Mouse (Mus musculus) liver, postnatal 0 days (tissue): ENCODE measurements around the gene Runx3. TPM values are rescaled to one million over a fixed set of nuclear protein-coding genes. Genes with fewer than 3 reads are reported as not detected.
"Not testable (repeated sequence)": the region's sequence is repeated elsewhere in the genome, so short reads cannot be mapped to it uniquely, and the experiment has no call there.

ENCODE experiments used
- ATAC-seq: fragments of 200-750 bp; cut with Nextera tagmentation; 2 replicates; pipeline ENCODE4 v1.8.0; 2017; ENCODE audit warnings: mild to moderate bottlenecking, moderate library complexity
- DNase-seq: peaks from one replicate; pipeline ENCODE4 v3.0.0-alpha.2; 2016
- H3K27ac ChIP-seq: fragments of 300-500 bp; sonication (generic); 2 replicates; pipeline ENCODE4 v1.5.1; 2014; ENCODE audit warnings: antibody characterized with exemption, moderate library complexity, mild to moderate bottlenecking, low read depth
- H3K27me3 ChIP-seq: fragments of 300-500 bp; sonication (generic); 2 replicates; pipeline ENCODE4 v1.6.1; 2014; ENCODE audit warnings: low read length, control low read depth, mixed read lengths; ENCODE audit not compliant: insufficient read depth
- H3K36me3 ChIP-seq: fragments of 300-500 bp; sonication (generic); replicated peaks from 2 replicates; pipeline ENCODE4 v1.6.1; 2014; ENCODE audit warnings: mild to moderate bottlenecking, control low read depth, low read length, moderate library complexity, mixed read lengths; ENCODE audit not compliant: insufficient read depth
- H3K4me1 ChIP-seq: fragments of 300-500 bp; sonication (generic); 2 replicates; pipeline ENCODE4 v1.6.1; 2014; ENCODE audit warnings: antibody characterized with exemption, mild to moderate bottlenecking, control low read depth; ENCODE audit not compliant: insufficient read depth
- H3K4me2 ChIP-seq: fragments of 300-500 bp; sonication (generic); 2 replicates; pipeline ENCODE4 v1.6.1; 2014; ENCODE audit warnings: low read depth, mild to moderate bottlenecking, low read length, moderate library complexity, mixed read lengths
- H3K4me3 ChIP-seq: fragments of 300-500 bp; sonication (generic); 2 replicates; pipeline ENCODE4 v1.5.1; 2014; ENCODE audit warnings: low read depth, low read length
- H3K9ac ChIP-seq: fragments of 300-500 bp; sonication (generic); replicated peaks from 2 replicates; pipeline ENCODE4 v1.6.1; 2014; ENCODE audit warnings: mild to moderate bottlenecking, moderate library complexity
- H3K9me3 ChIP-seq: fragments of 300-500 bp; sonication (generic); 2 replicates; pipeline ENCODE4 v1.6.1; 2016; ENCODE audit warnings: mild to moderate bottlenecking, control low read depth, low read length, mixed read lengths
- CTCF ChIP-seq: sonication (generic); IDR thresholded peaks from 2 replicates; pipeline ENCODE4 v1.5.1; 2016; ENCODE audit warnings: antibody characterized with exemption, low read depth
- EP300 ChIP-seq: IDR thresholded peaks from 2 replicates; pipeline ENCODE4 v1.6.1; 2016; ENCODE audit warnings: antibody characterized with exemption, low read depth, mild to moderate bottlenecking
- WGBS: fragments of 180-500 bp; shearing (Covaris S2); extraction: QIAGEN DNeasy Blood & Tissue Kit; methylation state at CpG from one replicate; pipeline ENCODE4 v1.1.7; 2014; ENCODE audit not compliant: insufficient replicate concordance; 5-methylcytosine and 5-hydroxymethylcytosine counted together
- polyA plus RNA-seq: library from polyadenylated mRNA; unstranded; fragments of >200 nt; fragmentation: Nextera tagmentation; extraction: Ambion mirVana; gene quantifications from 2 replicates; pipeline ENCODE4 v1.2.1, GENCODE M21; 2015

Runx3 gene
- polyA plus RNA-seq, 1 experiment from 2014 or later = 0.39 TPM

- Histone ChIP-seq H3K4me1 (peaks cover 3% of the 10 kb centered on the region; the same call in 1 of the 2 replicates), H3K4me2 (no peak overlapping the region), H3K9ac (no peak overlapping the region), H3K9me3 (no peaks in the 10 kb centered on the region), H3K36me3 (no peaks in the 10 kb centered on the region), H3K27me3 (peaks cover 27% of the 10 kb centered on the region), H3K4me3 (no peak overlapping the region), H3K27ac (no peak overlapping the region)
- ATAC-seq (no peak), DNase-seq (no peak)
- 76% methylated on average over 4 of the region's 4 CpGs for WGBS
- TF ChIP-seq EP300 (no peak), CTCF (no peak)
Observed at GRCm38 (mm10) chr4:135169501-135169900, 49.0 kb downstream of the Runx3 start.

- no peak for TF ChIP-seq CTCF
- no peak for TF ChIP-seq EP300
- Histone ChIP-seq H3K4me1 (peaks cover 3% of the 10 kb centered on the region; the same call in 1 of the 2 replicates), H3K27me3 (peaks cover 19% of the 10 kb centered on the region), H3K4me3 (no peak overlapping the region), H3K27ac (no peak overlapping the region), H3K9me3 (no peaks in the 10 kb centered on the region), H3K36me3 (no peaks in the 10 kb centered on the region), H3K4me2 (no peak overlapping the region), H3K9ac (no peak overlapping the region)
- DNase-seq (no peak), ATAC-seq (0 out of 2 replicates have a peak, but pooled peaks have one; percentile 28)
- 63% methylated on average over 12 of the region's 12 CpGs for WGBS
Observed at GRCm38 (mm10) chr4:135171304-135171875, 50.9 kb downstream of the Runx3 start.

DNA sequence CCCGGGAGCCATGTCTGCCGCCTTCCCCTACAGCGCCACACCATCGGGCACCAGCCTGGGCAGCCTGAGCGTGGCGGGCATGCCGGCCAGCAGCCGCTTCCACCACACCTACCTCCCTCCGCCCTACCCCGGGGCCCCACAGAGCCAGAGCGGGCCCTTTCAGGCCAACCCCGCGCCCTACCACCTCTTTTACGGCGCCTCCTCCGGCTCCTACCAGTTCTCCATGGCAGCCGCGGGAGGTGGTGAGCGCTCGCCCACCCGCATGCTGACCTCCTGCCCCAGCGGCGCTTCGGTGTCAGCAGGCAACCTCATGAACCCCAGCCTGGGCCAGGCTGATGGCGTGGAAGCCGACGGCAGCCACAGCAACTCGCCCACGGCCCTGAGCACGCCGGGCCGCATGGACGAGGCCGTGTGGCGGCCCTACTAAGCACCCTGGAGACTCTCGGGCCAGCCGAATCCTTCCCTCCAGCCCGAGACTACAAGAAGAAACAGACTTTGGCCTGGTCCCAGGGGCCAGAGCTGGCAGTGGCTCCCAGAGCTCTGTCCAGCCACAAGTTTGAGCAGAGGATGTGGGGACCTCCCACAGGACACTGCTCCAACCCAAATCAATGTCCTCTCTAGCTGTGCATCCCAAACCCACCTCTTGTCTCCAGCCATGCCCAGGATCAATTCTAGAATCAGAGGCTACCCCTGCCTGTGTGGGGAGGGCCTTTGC, 55.1 kb downstream of the Runx3 start:
- Histone ChIP-seq H3K27ac (no peak overlapping the region), H3K4me1 (peaks cover 6% of the 10 kb centered on the region; the same call in 1 of the 2 replicates), H3K4me3 (no peak overlapping the region), H3K36me3 (no peaks in the 10 kb centered on the region), H3K4me2 (0 out of 2 replicates have a peak overlapping the region, but pooled peaks have one; percentile 13), H3K9ac (no peak overlapping the region), H3K27me3 (0 out of 2 replicates have a peak, but pooled peaks cover 4% of the 10 kb centered on the region), H3K9me3 (no peaks in the 10 kb centered on the region)
- no peak for TF ChIP-seq EP300
- no peak for TF ChIP-seq CTCF
- DNase-seq = no peak
- ATAC-seq = no peak
- WGBS = 62% methylated on average over 38 of the region's 38 CpGs

DNA sequence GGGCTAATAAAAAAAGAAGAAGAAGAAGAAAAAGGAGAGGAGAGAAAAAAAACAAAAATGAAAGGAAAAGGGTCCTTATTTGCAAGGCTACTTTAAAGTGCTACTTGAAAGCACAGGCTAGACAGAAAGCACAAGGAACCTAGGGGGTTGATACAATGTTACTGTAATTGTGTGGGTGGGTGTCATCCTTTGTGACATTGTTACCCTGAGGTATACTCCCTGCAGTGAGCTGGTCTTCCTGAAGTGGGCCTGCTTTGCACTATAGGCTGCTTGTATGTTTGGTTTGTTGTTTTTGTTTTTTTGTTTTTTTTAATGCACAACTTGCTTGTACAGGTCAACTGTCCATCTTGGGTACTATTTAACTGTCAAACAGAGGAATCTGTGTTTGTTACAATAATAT, 57.1 kb downstream of the Runx3 start:
- DNase-seq = no peak
- TF ChIP-seq CTCF = no peak
- no peak for TF ChIP-seq EP300
- H3K9ac ChIP-seq = no peak overlapping the region
- H3K4me2 ChIP-seq = no peak overlapping the region
- H3K4me3 ChIP-seq = no peak overlapping the region
- ATAC-seq = no peak
- no peaks in the 10 kb centered on the region for H3K9me3 ChIP-seq
- peaks cover 6% of the 10 kb centered on the region; the same call in 1 of the 2 replicates for H3K4me1 ChIP-seq
- 0 out of 2 replicates have a peak, but pooled peaks cover 4% of the 10 kb centered on the region for H3K27me3 ChIP-seq
- no peaks in the 10 kb centered on the region for H3K36me3 ChIP-seq
- no peak overlapping the region for H3K27ac ChIP-seq

- Histone ChIP-seq H3K27me3 (0 out of 2 replicates have a peak, but pooled peaks cover 4% of the 10 kb centered on the region), H3K27ac (peak overlapping the region; percentile 11; the same call in 1 of the 2 replicates), H3K9me3 (no peaks in the 10 kb centered on the region), H3K4me1 (peaks cover 6% of the 10 kb centered on the region; the same call in 1 of the 2 replicates), H3K9ac (no peak overlapping the region), H3K4me3 (no peak overlapping the region), H3K4me2 (0 out of 2 replicates have a peak overlapping the region, but pooled peaks have one; percentile 27), H3K36me3 (no peaks in the 10 kb centered on the region)
- DNase-seq = peak; percentile 53
- ATAC-seq = peak; percentile 48; the same call in 1 of the 2 replicates
- TF ChIP-seq EP300 (no peak), CTCF (peak; percentile 68)
- WGBS = 12% methylated on average over 5 of the region's 5 CpGs
Observed at GRCm38 (mm10) chr4:135179077-135179481, 58.6 kb downstream of the Runx3 start.

DNA sequence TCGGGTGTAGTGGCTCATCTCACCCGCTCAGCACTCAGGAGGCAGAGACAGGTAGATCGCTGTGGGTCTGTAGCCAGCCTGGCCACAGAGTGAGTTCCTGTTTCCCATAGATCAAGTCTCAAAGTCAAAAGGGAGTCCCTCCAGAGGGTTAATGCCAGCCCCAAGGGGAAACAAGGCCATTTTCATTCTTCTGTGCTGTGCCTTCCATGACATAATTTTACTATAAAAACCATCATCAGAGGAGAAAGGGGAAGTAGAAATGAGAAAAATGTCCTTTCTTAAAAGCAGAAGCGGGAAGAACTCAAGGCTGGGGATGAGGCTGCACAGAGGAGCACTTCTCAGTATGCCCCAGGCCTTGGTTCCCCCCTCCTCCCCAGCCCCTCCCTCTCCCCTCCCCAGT, 61.4 kb downstream of the Runx3 start:
- no peak; the same call in 1 of the 2 replicates for ATAC-seq
- no peak for DNase-seq
- Histone ChIP-seq H3K4me3 (no peak overlapping the region), H3K4me2 (no peak overlapping the region), H3K36me3 (no peaks in the 10 kb centered on the region), H3K27me3 (no peaks in the 10 kb centered on the region), H3K4me1 (peaks cover 6% of the 10 kb centered on the region; the same call in 1 of the 2 replicates), H3K9me3 (no peaks in the 10 kb centered on the region), H3K9ac (no peak overlapping the region), H3K27ac (no peak overlapping the region)
- WGBS = 54% methylated on average over 4 of the region's 4 CpGs
- no peak for TF ChIP-seq CTCF
- no peak for TF ChIP-seq EP300

DNA sequence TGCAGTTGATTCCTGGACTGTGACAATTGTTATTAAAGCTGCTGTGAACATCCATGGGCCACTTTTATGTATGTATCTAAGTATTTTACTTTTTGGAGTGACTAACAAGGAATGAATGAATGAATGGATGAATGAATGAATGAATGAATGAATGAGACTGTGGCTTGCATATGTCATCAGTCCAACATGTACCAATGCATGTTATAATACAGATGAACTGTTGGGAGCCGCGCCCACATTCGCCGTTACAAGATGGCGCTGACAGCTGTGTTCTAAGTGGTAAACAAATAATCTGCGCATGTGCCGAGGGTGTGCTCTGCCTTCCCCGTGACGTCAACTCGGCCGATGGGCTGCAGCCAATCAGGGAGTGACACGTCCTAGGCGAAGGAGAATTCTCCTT, 63.8 kb downstream of the Runx3 start:
- not testable (repeated sequence) for H3K9ac ChIP-seq, H3K4me3 ChIP-seq, H3K4me1 ChIP-seq, ATAC-seq, H3K4me2 ChIP-seq, H3K36me3 ChIP-seq, DNase-seq, H3K27me3 ChIP-seq, H3K27ac ChIP-seq, H3K9me3 ChIP-seq
- WGBS = 92% methylated on average over 5 of the region's 13 CpGs
